Mouse (Mus musculus): ENCODE results near the gene Als2cr12.
"Not testable (repeated sequence)": the region's sequence is repeated elsewhere in the genome, so short reads cannot be mapped to it uniquely, and the experiment has no call there.

Gene Als2cr12

DNA sequence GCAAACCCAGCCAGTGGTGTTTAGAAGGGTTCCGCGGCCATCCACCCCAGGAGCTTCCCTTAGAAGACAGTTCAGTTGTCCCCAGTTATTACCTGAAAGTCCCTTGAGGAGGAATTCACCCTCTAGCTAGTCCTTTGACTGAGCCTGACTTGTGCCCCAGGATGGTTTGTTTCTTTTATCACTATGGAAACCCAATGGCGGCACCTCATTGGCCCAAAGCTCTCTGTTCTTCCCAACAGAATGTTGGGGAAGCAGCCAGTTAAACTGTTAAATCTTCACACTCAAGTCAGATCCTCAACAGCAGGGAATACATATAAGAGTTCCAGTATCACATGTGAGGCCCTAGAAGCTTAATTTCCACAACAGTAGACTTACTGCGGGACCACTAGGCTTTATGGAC is at the start of gene Als2cr12:
Als2cr12 (minus strand) TSS at position 180 of the 400 bp plus-strand sequence.
- not testable (repeated sequence) for DNase-seq (ENCODE audit: low spot score in 2 of 2)

DNA sequence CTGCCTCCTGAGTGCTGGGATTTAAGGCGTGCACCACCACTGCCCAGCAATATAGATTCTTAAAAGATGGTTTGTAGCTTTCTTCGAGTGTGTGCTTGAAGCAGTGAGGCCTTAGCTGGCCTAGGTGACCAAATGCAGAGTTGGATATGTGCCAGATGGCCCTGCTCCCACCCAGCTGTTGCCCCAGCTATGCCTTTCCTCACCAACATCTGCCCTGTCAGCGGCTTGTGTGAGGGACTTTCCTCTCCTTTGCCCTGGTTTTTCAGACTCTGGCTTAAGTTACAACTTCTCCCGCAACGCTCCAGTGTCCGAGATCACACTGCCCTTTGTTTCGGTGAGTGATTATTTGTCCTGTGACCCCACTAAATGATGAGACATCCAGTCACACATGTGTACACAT is 48.9 kb upstream of the Als2cr12 start:
- DNase-seq (ENCODE audit: low spot score in 2 of 2): no peak

DNA sequence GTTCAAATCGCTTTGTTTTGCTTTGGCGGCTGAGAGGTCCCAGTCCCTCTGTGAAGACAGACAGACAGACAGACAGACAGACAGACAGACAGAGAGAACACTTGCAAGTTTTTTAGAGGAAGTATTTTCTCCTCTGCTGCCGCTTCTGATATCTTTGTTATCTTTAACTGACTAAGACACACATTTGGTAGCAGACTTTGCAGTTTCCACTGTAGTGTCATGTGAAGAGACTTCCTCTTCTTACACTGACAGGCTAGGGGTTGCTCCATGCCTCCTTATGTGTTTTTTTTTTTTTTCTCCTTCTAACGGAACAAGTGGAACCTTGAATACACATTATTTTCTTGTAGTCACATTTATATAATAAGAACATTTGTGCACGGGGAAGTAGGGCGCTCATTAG is 47.5 kb upstream of the Als2cr12 start:
- no peak for DNase-seq (ENCODE audit: low spot score in 2 of 2)

GRCm38 (mm10) chr1:58742571-58743021 is 46.8 kb upstream of the Als2cr12 start:
- no peak for DNase-seq (ENCODE audit: low spot score in 2 of 2)

- DNase-seq (ENCODE audit: low spot score in 2 of 2): no peak
Observed at GRCm38 (mm10) chr1:58739529-58739928, 43.7 kb upstream of the Als2cr12 start.

DNA sequence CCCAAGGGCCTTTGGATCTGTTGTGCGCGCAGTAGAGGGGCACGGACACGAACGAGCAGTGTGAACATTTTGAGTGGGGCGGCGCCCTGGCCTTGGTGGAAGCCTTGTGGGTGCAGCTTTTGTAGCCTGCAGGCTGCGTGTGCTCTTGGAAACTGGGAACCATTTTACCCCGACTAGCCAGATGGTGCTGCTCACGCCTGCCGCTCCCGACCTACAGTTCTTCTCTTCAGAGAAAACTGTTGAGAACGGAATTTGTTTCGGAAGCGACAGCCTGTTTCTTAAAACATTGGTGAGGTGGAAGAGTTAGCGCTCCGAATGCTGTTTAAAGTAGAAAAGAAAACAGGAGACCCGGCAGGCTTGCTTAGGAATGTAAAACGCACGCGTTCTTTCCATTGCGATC is 41.2 kb upstream of the Als2cr12 start:
- no peak for DNase-seq (ENCODE audit: low spot score in 2 of 2)

- DNase-seq (ENCODE audit: low spot score in 2 of 2): no peak
Observed at GRCm38 (mm10) chr1:58735962-58736361, 40.2 kb upstream of the Als2cr12 start.

DNA sequence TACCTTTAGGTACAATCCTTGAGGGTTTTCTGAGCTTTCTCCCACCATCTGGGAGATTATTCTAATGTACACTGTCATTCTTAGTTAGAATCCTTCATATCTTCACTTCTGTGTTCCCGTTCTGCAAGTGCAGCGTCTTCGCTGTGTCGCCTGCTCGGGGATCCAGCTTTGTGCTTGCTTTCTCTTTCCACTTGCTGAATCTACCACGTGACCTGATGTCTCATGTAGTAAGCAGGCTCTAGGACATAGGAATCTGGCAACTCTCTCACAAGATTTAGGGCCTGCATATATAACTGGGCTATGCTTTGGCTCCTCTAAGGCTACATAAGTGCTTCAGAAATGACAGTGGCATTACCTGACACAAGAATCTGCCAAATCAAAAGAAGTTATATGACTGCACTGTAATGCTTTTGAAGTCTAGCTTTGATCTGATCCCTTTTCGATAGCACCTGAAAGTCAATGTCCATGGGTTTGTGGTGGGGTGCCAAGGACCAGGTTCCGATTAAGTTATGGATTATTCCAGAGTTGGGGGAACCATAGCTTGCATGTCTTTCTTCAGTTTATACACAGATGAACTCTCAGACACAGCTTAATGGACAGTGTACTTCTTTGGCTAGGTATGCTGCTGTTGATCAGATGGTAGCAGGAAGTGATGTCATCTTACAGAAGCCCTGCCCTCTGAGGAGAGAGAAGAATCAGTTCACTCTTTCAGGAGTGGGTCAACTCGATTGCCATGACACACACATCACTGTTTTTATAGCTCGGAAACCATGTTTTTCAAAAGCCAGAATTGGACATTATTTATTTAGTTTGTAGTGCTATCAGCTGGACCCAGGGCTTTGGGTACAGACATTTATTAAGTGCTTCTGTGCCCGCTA is 38.5 kb upstream of the Als2cr12 start:
- DNase-seq (ENCODE audit: low spot score in 2 of 2): no peak

GRCm38 (mm10) chr1:58733636-58734035 is 37.8 kb upstream of the Als2cr12 start:
- no peak for DNase-seq (ENCODE audit: low spot score in 2 of 2)

- DNase-seq (ENCODE audit: low spot score in 2 of 2): no peak
Observed at GRCm38 (mm10) chr1:58728590-58728868, 32.7 kb upstream of the Als2cr12 start.

DNA sequence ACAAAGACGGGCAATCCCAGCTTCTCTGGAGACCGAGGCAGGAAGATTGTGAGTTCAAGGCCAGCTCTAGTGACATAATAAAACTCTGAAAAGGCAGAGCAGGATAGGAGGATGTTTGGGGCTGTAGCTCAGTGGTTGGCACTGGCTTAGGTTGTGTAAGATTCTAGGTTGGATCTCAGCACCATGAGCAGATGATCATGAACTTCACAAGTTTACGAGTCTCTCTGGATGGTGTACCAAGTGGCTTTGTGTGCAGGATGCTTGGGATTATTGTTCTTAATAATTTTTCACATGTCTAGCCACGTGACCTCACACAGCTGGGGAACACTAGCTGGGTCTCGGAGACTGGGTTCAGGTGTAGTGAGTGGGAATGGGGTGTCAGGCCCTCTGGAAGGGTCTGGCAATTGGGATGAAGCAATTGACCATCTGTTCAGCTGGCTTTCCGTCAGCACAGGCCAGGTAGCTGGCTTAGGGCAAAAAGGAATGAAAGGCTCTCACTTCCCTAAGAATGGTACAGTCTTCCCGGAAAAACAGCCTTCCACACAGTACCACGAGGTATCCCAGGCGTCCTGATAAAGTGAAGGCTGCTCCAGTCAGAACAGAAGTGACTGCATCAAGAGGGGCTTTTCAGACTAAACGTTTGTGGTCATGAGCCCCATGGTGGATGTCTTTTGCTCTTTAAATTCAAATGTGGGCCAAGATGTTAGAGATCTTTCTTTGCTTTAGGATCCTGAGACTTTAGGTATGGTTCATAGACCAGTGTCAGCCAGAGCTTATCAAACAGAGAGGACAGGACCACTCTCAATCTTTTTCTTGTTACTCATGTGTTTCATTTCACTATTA is 32.2 kb upstream of the Als2cr12 start:
- DNase-seq (ENCODE audit: low spot score in 2 of 2): no peak

GRCm38 (mm10) chr1:58727019-58727746 is 31.4 kb upstream of the Als2cr12 start:
- DNase-seq (ENCODE audit: low spot score in 2 of 2): no peak

DNA sequence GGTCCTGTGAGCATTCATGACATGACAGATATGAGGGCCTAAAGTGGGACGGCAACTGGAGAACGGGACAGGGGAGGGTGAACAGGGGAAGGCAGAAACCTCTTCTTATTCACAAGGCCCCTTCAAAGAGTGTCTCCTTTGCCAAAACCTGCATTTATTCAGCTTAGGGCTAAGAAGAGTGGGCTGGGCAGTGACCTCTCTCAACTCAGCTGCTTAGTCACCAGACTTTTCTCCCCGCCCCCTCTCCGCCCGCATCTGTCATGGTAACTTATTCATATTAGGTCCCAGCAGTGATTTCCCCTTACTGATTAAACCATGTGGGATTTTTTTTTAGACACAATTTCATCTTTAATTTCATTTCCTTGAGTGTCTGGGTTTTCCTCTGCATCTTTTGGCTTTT is 30.0 kb upstream of the Als2cr12 start:
- no peak for DNase-seq (ENCODE audit: low spot score in 2 of 2)

DNA sequence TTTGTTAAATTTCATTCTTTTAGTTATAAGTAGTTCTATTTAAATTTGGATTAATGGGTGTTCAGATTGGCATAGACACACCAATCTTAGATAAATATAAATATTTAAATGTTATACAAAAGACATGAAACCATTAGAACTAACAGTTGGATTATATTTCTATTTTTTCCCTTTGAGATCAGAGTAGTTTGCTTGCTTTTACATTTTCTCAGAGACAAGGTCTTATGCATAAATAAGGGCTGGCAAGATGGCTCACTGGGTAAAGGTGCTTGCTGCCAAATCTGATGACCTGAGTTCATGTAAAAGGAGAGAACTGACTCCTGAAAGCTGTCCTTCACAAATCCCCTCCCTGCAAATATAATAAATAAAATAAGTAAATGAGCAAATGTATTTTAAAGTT is 29.3 kb upstream of the Als2cr12 start:
- DNase-seq (ENCODE audit: low spot score in 2 of 2): no peak

DNA sequence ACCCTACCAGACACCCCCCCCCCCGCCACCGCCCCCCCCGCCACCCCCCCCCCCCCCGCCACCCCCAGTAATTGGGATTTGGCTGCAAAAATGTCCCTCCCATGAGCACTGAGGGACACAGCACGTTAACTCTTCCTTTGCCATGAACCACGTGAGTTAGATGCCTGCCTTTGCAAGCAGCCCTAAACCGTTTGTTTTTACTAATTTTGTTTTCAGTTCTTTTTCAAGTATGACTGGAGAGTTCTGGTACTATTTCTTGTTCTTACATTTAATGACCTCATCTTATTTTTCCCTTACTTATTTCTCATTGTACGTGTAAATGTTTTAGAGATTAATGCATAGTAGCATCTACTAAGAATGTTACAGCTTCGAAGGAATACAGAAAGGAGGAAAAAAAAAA is 28.7 kb upstream of the Als2cr12 start:
- DNase-seq (ENCODE audit: low spot score in 2 of 2): no peak

DNA sequence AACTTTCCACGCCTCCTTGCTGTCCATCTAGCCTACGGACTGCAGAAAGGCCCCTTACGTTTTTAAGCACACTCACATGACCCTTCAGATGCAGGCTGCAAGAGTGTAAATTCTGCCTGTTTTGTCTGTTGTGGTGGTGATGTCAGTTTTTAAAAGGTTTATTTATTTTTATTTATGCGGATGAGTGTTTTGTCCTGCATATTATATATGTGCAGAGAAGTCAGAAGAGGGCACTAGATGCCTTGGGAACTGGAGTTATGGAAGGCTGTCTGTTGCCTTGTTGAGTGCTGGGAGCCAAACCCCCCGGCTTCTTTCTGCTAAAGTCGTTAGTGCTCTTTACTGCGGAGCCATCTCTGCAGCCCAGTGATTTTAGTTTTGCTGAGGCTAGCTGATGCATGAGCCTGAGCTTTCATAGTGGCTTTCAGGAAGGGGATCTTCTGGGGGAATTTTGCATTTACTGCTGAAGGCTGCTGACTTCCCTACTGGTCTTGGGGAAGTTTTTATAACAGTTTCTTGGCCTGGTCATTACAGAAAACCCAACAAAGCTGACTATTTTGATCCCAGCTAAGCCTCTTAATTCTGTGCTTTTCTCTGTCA is 28.1 kb upstream of the Als2cr12 start:
- DNase-seq (ENCODE audit: low spot score in 2 of 2): no peak

DNA sequence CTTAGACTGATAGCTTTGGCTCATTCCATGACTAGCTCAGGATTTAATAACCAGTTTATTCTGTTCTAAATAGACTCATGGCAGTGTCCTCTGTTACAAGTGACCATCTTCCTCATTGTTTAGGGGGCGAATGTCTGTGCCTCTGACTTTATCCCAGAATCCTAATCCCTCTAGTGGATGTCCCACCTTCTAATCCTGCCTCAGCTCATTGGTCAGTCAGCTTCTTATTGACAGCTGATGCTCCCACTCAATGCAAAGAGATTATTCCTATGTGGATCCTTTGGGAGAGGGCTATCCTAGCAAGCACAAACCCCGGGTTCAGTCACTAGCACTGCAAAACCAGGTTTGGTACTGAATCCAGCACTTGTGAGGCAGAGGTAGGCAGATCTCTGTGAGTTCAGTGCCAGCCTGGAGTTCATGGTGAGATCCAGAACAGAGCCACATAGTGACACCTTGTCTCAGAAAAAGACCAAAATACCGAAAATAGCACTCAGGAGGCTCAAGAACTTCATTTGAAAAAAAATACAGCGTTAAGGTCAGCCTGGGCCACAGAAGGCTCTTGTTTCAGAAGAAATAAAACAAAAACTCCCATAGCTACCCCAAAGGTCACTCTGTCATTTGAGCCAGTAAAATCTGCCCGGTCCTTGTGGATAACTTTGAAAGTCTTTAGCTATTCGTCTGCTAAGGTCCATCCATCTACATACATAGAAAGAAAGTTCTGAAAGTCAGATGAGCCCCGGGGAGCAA is 27.4 kb upstream of the Als2cr12 start:
- no peak for DNase-seq (ENCODE audit: low spot score in 2 of 2)

DNA sequence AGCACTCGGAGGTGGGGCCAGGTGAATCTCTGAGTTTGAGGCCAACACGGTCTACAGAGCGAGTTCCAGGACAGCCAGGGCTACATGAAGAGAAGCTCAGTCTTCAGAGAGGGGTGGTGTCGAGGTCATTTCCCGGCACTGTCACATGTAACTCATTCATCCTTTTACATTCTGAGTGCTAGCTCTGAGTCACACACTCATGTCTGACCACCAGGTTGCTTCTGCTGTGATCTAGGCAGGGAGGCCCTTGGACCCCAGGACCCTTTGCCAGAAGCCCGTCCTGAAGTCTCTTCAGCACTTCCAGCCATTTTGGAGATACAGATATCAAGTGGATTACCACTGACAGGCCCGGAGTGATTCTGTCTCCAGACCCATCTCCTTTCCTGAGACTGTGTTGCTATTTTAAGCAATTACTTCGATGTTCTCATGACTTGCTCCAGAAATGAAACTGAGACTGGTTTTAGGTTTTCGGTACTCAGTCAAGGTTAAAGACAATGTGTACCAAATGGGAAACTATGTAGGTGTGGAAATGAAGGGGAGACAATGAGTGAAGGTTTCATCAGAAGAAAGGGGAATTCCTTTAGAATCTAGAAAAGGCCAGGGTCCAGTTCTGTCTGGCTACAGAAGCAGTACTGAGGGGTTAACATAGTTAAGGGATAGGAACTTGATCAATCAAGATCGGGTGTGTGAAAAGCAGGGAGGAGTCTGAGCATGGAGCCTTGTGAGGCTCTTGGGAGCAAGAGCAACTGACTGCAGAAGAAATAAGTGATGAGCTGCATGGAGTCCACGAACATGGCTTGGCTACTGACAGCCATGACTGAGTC is 26.5 kb upstream of the Als2cr12 start:
- no peak for DNase-seq (ENCODE audit: low spot score in 2 of 2)

DNA sequence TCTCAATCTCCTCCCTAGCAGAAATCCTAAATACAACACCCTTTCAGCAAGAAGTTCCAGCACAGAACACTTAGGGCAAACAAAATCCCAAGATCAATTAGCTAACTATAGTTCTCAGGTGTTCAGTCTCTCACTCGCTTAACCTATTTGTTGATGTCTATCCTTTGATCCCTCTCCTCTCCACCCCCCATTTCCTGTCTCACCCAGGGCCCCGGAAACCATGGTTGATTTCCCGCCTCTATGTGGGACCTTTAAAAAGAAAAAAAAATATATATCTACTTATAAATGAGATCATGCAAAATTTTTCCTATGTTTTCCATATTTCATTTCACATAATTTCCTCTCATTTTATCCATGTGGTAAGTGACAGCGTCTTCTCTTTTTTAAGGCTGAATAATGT is 25.2 kb upstream of the Als2cr12 start:
- DNase-seq (ENCODE audit: low spot score in 2 of 2): peak; percentile 69 to 76

GRCm38 (mm10) chr1:58720090-58720489 is 24.3 kb upstream of the Als2cr12 start:
- no peak for DNase-seq (ENCODE audit: low spot score in 2 of 2)
